Mouse (Mus musculus) embryonic facial prominence, embryonic 15.5 days (tissue): ENCODE data around the gene Map3k11. TPM values are rescaled to one million over a fixed set of nuclear protein-coding genes. Genes with fewer than 3 reads are reported as not detected.
A peak's percentile ranks its signal among the peaks of the same experiment; 100 is the strongest.

Experiments
- ATAC-seq: fragments of 200-750 bp; cut with Nextera tagmentation; 2 replicates; pipeline ENCODE4 v1.8.0; 2017; ENCODE audit warnings: low read depth, moderate TSS enrichment; ENCODE audit not compliant: insufficient number of reproducible peaks, low FRiP score, low TSS enrichment
- H3K27ac ChIP-seq: fragments of 300-500 bp; sonication (generic); replicated peaks from 2 replicates; pipeline ENCODE4 v1.5.1; 2015; ENCODE audit warnings: mild to moderate bottlenecking, inconsistent platforms
- H3K27me3 ChIP-seq: fragments of 300-500 bp; sonication (generic); 2 replicates; pipeline ENCODE4 v1.6.1; 2015; ENCODE audit warnings: inconsistent platforms
- H3K36me3 ChIP-seq: fragments of 300-500 bp; sonication (generic); 2 replicates; pipeline ENCODE4 v1.6.1; 2015; ENCODE audit warnings: mild to moderate bottlenecking, inconsistent platforms
- H3K4me1 ChIP-seq: fragments of 300-500 bp; sonication (generic); 2 replicates; pipeline ENCODE4 v1.6.1; 2015; ENCODE audit warnings: inconsistent platforms
- H3K4me2 ChIP-seq: fragments of 300-500 bp; sonication (generic); replicated peaks from 2 replicates; pipeline ENCODE4 v1.6.1; 2015; ENCODE audit warnings: mild to moderate bottlenecking, inconsistent platforms
- H3K4me3 ChIP-seq: fragments of 300-500 bp; sonication (generic); replicated peaks from 2 replicates; pipeline ENCODE4 v1.5.1; 2015; ENCODE audit warnings: mild to moderate bottlenecking, inconsistent platforms
- H3K9ac ChIP-seq: fragments of 300-500 bp; sonication (generic); 2 replicates; pipeline ENCODE4 v1.6.1; 2015; ENCODE audit warnings: inconsistent platforms
- H3K9me3 ChIP-seq: fragments of 300-500 bp; sonication (generic); replicated peaks from 2 replicates; pipeline ENCODE4 v1.6.1; 2016; ENCODE audit warnings: inconsistent platforms
- WGBS: fragments of 180-500 bp; shearing (Covaris S2); methylation state at CpG from one replicate; pipeline ENCODE4 v1.1.7; 2015; 5-methylcytosine and 5-hydroxymethylcytosine counted together
- polyA plus RNA-seq: library from polyadenylated mRNA; unstranded; fragments of >200 nt; fragmentation: Nextera tagmentation; extraction: Ambion mirVana; gene quantifications from 2 replicates; pipeline ENCODE4 v1.2.1, GENCODE M21; 2015

Gene Map3k11
- polyA plus RNA-seq, 1 experiment from 2014 or later: 30.0 TPM

GRCm38 (mm10) chr19:5726961-5727578, 38.5 kb downstream of the Map3k11 start:
- peak overlapping the region; percentile 91 for H3K27ac ChIP-seq
- ATAC-seq: no peak
- 67% methylated on average over 15 of the region's 15 CpGs for WGBS

GRCm38 (mm10) chr19:5727701-5728100, 39.2 kb downstream of the Map3k11 start:
- 3% methylated on average over 14 of the region's 14 CpGs for WGBS
- peaks cover 73% of the 10 kb centered on the region for H3K4me1 ChIP-seq
- H3K36me3 ChIP-seq: peaks cover 13% of the 10 kb centered on the region; the same call in 1 of the 2 replicates
- no peak for ATAC-seq
- peak overlapping the region; percentile 91 for H3K27ac ChIP-seq
- no peaks in the 10 kb centered on the region for H3K27me3 ChIP-seq
- no peaks in the 10 kb centered on the region for H3K9me3 ChIP-seq
- H3K4me3 ChIP-seq: peak overlapping the region; percentile 72
- H3K4me2 ChIP-seq: peak overlapping the region; percentile 96
- peak overlapping the region; percentile 96 for H3K9ac ChIP-seq

More at GRCm38 (mm10) chr19:5726961-5727578, 38.5 kb downstream of the Map3k11 start:
- Histone ChIP-seq H3K36me3 (peaks cover 20% of the 10 kb centered on the region; the same call in 1 of the 2 replicates), H3K4me2 (peak overlapping the region; percentile 96), H3K4me3 (peak overlapping the region; percentile 72), H3K9me3 (no peaks in the 10 kb centered on the region), H3K4me1 (peaks cover 73% of the 10 kb centered on the region), H3K27me3 (no peaks in the 10 kb centered on the region), H3K9ac (peak overlapping the region; percentile 18; the same call in 1 of the 2 replicates)

- 4% methylated on average over 37 of the region's 37 CpGs for WGBS
- peaks cover 72% of the 10 kb centered on the region for H3K4me1 ChIP-seq
- H3K9ac ChIP-seq: peak overlapping the region; percentile 96
- ATAC-seq: peak; percentile 11; the same call in 1 of the 2 replicates
- H3K4me3 ChIP-seq: peak overlapping the region; percentile 72
- H3K27me3 ChIP-seq: no peaks in the 10 kb centered on the region
- H3K9me3 ChIP-seq: no peaks in the 10 kb centered on the region
- H3K27ac ChIP-seq: peak overlapping the region; percentile 91
- H3K4me2 ChIP-seq: peak overlapping the region; percentile 96
- 0 out of 2 replicates have a peak, but pooled peaks cover 5% of the 10 kb centered on the region for H3K36me3 ChIP-seq
Measured at GRCm38 (mm10) chr19:5728631-5729443, 40.3 kb downstream of the Map3k11 start.

GRCm38 (mm10) chr19:5729444-5729815, 40.9 kb downstream of the Map3k11 start, which contains the start of gene Fam89b:
Fam89b (minus strand) TSS chr19:5729653.
- peak within 1 kb of the TSS; percentile 96 for H3K4me2 ChIP-seq
- H3K36me3 ChIP-seq: 0 out of 2 replicates have a peak, but pooled peaks cover 2% of the 10 kb centered on the region
- peak; percentile 81 for ATAC-seq
- no peaks in the 10 kb centered on the region for H3K27me3 ChIP-seq
- under 1% methylated on average over 37 of the region's 37 CpGs for WGBS
- peaks cover 66% of the 10 kb centered on the region for H3K4me1 ChIP-seq
- H3K4me3 ChIP-seq: peak within 1 kb of the TSS; percentile 80
- H3K27ac ChIP-seq: peak within 1 kb of the TSS; percentile 91
- H3K9me3 ChIP-seq: no peaks in the 10 kb centered on the region
- peak within 1 kb of the TSS; percentile 96 for H3K9ac ChIP-seq

GRCm38 (mm10) chr19:5730314-5731186, 42.0 kb downstream of the Map3k11 start:
- Histone ChIP-seq H3K4me2 (peak overlapping the region; percentile 96), H3K27ac (no peak overlapping the region), H3K9me3 (no peaks in the 10 kb centered on the region), H3K4me3 (peak overlapping the region; percentile 80), H3K36me3 (0 out of 2 replicates have a peak, but pooled peaks cover 2% of the 10 kb centered on the region), H3K4me1 (peaks cover 55% of the 10 kb centered on the region), H3K27me3 (peaks cover 3% of the 10 kb centered on the region; the same call in 1 of the 2 replicates), H3K9ac (peak overlapping the region; percentile 79)
- no peak for ATAC-seq
- 74% methylated on average over 29 of the region's 29 CpGs for WGBS

- Histone ChIP-seq H3K27ac (no peak overlapping the region), H3K27me3 (peaks cover 8% of the 10 kb centered on the region), H3K4me1 (peaks cover 46% of the 10 kb centered on the region), H3K9ac (peak overlapping the region; percentile 79), H3K4me3 (peak overlapping the region; percentile 80), H3K9me3 (no peaks in the 10 kb centered on the region), H3K4me2 (peak overlapping the region; percentile 96), H3K36me3 (0 out of 2 replicates have a peak, but pooled peaks cover 2% of the 10 kb centered on the region)
- WGBS: 1% methylated on average over 47 of the region's 47 CpGs
- peak; percentile 82 for ATAC-seq
Measured at GRCm38 (mm10) chr19:5731264-5731978, 42.9 kb downstream of the Map3k11 start.

GRCm38 (mm10) chr19:5734325-5734724, 45.8 kb downstream of the Map3k11 start:
- Histone ChIP-seq H3K4me3 (no peak overlapping the region), H3K9ac (no peak overlapping the region), H3K4me1 (peaks cover 23% of the 10 kb centered on the region), H3K27ac (no peak overlapping the region), H3K4me2 (no peak overlapping the region), H3K9me3 (no peaks in the 10 kb centered on the region), H3K36me3 (0 out of 2 replicates have a peak, but pooled peaks cover 2% of the 10 kb centered on the region), H3K27me3 (peaks cover 14% of the 10 kb centered on the region)
- no peak for ATAC-seq
- 77% methylated on average over 9 of the region's 9 CpGs for WGBS

GRCm38 (mm10) chr19:5739446-5739845, 50.9 kb downstream of the Map3k11 start:
- Histone ChIP-seq H3K36me3 (no peaks in the 10 kb centered on the region), H3K27ac (no peak overlapping the region), H3K9ac (no peak overlapping the region), H3K4me3 (no peak overlapping the region), H3K27me3 (peaks cover 17% of the 10 kb centered on the region), H3K4me1 (peaks cover 39% of the 10 kb centered on the region), H3K9me3 (no peaks in the 10 kb centered on the region), H3K4me2 (no peak overlapping the region)
- ATAC-seq: no peak
- 49% methylated on average over 2 of the region's 2 CpGs for WGBS

GRCm38 (mm10) chr19:5740320-5741317, 52.1 kb downstream of the Map3k11 start, which contains the start of gene Ltbp3:
Ltbp3 (plus strand) TSS chr19:5740904.
- Histone ChIP-seq H3K4me1 (peaks cover 50% of the 10 kb centered on the region), H3K27ac (peak within 1 kb of the TSS; percentile 93), H3K4me3 (peak within 1 kb of the TSS; percentile 73), H3K9me3 (no peaks in the 10 kb centered on the region), H3K4me2 (peak within 1 kb of the TSS; percentile 90), H3K27me3 (peaks cover 20% of the 10 kb centered on the region), H3K36me3 (no peaks in the 10 kb centered on the region), H3K9ac (peak within 1 kb of the TSS; percentile 71)
- WGBS: 25% methylated on average over 10 of the region's 14 CpGs
- peak; percentile 78 for ATAC-seq
